Mouse (Mus musculus): Measurements from ENCODE around the gene Hnrnpl.

The Hnrnpl gene

GRCm38 (mm10) chr7:28808221-28808941, at the start of gene Hnrnpl:
Hnrnpl (plus strand) TSS chr7:28808541.
- DNase-seq (ENCODE audit: low spot score), result peak; percentile 70

- DNase-seq (ENCODE audit: low spot score), result no peak
Observed at GRCm38 (mm10) chr7:28758623-28759022, 49.7 kb upstream of the Hnrnpl start.

GRCm38 (mm10) chr7:28761907-28762306, 46.4 kb upstream of the Hnrnpl start:
- DNase-seq (ENCODE audit: low spot score), result no peak

DNA sequence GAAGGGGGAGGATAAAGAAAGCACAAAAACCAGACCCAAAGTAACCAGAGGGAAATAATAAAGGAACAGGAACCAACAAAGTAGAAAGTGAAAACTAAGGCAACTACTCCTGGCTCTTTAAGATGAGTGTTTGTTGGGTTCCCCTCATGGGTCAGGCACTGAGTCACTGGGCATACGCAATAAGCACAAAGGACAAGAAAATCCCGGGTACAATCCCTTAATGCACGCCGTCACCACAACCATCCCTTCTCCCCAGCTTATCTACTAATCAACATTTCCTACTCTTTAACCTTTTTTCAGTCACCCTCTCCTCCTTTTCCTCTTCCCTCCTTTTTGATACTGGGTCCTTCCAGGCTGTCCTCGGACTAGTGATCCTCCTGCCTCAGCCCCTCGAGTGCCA, 43.1 kb upstream of the Hnrnpl start:
- DNase-seq (ENCODE audit: low spot score), result no peak

DNA sequence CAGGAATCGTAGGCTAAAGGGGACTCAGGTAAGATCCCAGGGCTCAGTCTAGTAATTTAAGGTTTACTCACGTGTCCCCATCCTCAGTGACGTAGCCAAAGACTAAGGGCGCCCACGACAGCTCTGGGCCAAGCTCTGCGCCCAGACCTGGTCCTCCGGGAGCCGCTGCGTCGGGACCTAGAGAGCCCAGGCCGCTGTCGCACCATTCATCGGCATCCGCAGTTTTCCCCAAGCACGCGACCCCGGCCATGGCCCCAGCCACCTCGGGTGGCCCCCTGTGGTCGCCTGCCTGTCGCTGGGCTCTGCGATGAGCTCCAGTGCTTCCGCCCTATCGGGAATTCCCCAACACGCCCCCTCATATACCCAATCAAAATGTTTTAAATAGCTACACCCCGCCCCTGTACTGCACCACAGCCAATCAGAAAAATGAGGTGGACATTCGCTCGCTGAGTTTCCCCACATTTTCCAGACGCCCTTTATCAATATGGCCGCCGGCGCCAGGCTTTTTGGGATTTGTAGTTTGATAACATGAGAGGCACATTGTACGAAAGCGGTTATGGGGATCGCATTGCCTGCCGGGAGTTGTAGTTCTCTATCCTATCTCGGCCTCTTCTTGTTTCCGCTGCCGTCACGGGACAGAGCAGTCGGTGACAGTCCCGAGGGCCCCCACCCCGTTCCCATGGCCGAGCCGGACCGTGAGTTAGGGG, 42.0 kb upstream of the Hnrnpl start, which contains the start of gene Sirt2:
Gene Sirt2 (plus strand): TSS at position 563 of the 707 bp plus-strand sequence.
- DNase-seq (ENCODE audit: low spot score), result peak; percentile 99

DNA sequence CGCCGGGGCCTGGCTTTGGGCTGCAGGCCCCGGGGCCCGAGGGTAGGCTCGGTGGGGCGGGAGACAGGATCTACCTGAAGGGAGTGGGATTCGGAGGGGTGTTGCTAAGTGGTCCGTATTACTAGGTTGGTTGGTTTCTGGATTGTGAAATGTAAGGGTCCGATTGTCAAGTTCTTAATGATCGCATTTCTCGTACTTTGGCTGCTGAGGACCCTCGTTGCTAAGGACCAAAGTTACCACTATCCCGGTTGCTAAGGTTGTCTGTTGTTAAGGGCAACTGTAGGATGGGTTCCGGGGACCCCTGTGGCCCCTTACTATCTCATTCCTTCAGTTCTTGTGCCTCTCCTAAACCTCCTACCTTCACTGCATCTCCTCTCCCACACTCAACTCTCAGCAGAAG, 41.4 kb upstream of the Hnrnpl start:
- no peak for DNase-seq (ENCODE audit: low spot score)

DNA sequence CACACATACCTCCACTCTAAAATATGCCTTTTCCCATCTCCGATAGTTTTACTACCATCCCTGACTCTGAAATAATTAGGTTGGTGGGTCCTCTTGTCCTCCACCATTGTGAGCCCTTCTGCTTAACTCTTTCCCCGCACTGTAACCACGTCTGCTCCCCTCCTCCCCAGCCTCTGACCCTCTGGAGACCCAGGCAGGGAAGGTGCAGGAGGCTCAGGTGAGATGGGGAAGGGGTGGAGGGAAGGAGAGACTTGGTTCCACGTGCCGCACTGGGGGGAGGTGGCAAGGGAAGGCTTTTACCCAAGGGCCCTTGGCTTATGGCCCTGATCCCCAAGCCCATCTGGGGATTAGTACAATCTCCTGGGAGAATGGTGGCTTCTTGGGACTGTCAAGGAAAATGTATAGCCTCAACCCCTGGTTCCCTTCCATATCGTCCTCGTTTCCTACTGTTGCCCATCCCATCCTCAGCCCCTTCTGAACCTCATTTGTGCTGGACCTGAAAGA, 40.8 kb upstream of the Hnrnpl start, which contains the start of gene Nfkbib:
Gene Nfkbib (minus strand): TSS at position 51 of the 504 bp plus-strand sequence.
- DNase-seq (ENCODE audit: low spot score), result no peak

DNA sequence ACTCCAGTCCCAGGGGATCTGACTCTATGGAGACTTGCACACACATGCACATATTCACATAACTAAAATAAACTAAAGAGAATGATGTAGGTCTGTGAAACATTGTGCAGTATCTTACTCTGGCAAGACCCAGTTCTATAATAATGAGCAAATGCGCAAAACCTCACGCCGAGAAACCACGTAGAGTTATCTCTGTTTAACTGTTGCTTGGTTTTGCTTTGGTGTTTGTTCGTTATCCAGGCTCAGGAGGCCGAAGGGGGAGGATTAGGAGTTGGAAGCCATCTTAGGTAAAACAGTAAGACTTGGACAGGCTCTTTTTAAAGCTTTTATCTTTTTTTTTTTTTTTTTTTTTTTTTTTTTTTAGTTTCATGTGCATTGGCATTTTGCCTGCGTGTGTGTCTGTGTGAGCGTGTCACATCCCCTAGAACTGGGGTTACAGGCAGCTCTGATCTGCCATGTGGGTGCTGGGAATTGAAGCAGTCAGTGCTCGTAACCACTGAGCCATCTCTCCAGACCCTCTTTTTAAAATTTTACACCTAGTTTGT, 38.9 kb upstream of the Hnrnpl start:
- DNase-seq (ENCODE audit: low spot score), result no peak

GRCm38 (mm10) chr7:28770309-28770708, 38.0 kb upstream of the Hnrnpl start:
- no peak for DNase-seq (ENCODE audit: low spot score)

DNA sequence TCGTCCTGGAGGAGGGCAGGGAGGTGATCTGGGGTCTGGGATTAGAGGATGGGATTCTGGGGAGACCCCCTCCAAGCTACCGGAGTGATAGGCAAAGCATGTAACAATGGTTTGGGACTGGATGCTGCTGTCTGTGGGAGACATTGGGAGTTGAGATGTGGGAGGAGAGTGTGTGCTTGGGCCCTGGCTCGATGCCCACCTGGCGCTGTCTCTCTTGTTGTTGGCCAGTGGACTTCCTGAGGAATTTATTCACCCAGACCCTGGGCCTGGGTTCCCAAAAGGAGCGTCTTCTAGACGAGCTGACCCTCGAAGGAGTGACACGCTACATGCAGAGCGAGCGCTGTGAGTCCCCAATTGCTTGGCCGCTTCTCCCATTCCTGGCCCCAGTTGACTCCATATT, 36.5 kb upstream of the Hnrnpl start:
- no peak for DNase-seq (ENCODE audit: low spot score)

DNA sequence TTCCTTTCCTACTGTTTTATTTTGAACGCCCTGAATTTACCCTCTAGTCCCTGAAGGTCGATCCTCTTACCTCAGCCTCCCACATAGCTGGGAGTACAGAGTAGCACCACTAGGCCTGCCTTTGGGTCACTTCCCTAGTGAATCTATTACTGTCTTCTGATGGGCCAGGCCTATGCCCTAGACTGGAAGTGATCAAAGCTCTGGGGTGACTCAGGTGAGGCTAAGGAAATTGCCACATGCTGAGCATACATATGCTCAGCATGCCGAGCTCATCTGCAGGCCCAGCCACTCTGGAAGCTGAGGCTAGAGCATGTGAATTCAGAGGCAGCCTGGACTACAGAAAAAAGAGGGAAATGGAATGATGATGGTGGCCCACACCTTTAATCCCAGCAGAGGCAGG, 35.2 kb upstream of the Hnrnpl start:
- no peak for DNase-seq (ENCODE audit: low spot score)

- no peak for DNase-seq (ENCODE audit: low spot score)
Observed at GRCm38 (mm10) chr7:28774164-28774563, 34.2 kb upstream of the Hnrnpl start.

GRCm38 (mm10) chr7:28775129-28775528, 33.2 kb upstream of the Hnrnpl start:
- DNase-seq (ENCODE audit: low spot score), result no peak

- no peak for DNase-seq (ENCODE audit: low spot score)
Observed at GRCm38 (mm10) chr7:28778825-28779224, 29.5 kb upstream of the Hnrnpl start.

GRCm38 (mm10) chr7:28780067-28780658, 28.2 kb upstream of the Hnrnpl start:
- peak; percentile 96 for DNase-seq (ENCODE audit: low spot score)

- peak; percentile 37 for DNase-seq (ENCODE audit: low spot score)
Observed at GRCm38 (mm10) chr7:28780857-28781256, 27.5 kb upstream of the Hnrnpl start.

GRCm38 (mm10) chr7:28781261-28781663, 27.1 kb upstream of the Hnrnpl start:
- no peak for DNase-seq (ENCODE audit: low spot score)

- no peak for DNase-seq (ENCODE audit: low spot score)
Observed at GRCm38 (mm10) chr7:28785161-28785560, 23.2 kb upstream of the Hnrnpl start.

GRCm38 (mm10) chr7:28787884-28788283, 20.5 kb upstream of the Hnrnpl start:
- DNase-seq (ENCODE audit: low spot score), result no peak

DNA sequence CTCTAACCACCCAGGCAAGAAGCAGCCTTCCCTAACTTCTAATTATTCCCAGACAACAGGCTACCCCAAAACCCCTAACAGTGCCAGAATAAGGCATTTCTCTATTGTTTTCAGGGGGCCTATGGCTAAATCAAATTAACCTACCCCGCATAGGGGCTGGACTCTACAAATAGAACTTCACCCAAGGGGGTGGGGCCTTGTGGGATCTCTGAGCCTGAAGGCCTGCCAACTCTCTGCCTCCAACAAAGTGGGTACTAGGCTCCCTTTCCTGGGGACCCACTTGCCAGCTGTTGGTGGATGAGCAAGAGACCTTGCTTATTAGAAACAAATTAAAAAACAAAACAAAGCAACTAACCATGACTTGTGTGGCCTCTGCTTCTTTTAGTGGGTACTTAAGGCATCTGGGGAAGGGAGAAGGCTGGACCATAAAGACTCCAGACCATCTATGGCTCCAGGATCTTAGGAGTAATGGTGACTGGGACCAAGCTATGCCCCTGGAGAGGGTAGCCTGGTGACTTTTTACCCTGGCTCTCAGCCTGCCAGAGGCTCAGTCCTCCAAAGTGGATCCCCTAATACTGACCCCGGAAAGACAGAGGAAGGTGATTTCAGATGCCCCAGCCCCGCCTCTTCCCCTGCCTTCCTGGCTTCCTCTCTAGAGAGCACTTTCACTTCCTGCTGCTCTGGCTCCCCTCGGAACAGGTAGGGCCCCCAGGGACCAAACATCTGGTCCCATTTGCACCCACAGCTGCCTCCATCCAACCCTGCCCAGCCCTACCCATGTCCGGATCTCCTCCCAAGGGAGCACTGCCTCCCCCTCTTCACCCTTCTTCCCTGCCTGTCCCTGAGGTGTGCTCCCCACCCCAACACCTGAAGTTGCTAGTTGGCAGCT, 19.8 kb upstream of the Hnrnpl start, which contains the start of gene Rinl:
Gene Rinl (plus strand): TSS at position 663 of the 889 bp plus-strand sequence.
- no peak for DNase-seq (ENCODE audit: low spot score)

DNA sequence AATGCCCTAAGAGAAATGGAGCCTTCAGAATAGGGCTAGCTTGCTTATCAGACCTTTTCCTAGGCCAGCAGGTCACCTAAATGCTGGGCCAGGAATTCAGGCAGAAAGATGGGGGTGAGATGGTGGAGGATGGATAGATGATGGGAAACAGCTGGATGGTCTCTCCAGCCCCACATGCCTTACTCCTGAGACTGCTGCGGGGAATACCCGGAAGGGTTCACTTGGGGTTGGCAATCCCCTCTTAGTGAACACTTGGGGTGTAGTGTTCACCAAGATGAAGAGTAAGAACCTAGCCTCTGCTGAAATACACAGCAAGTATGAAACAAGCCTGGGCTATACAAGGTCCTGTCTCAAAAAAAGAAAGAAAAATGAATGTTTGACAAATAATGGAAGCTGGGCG, 19.1 kb upstream of the Hnrnpl start:
- no peak for DNase-seq (ENCODE audit: low spot score)

All from retina, embryonic 14.5 days (tissue).